Mouse (Mus musculus) granulocyte monocyte progenitor cell, adult 5-6 weeks (primary cell): ENCODE measurements at regions not wholly inside any gene's neighbourhood (a gene's known extent, or its start where the extent isn't known, plus 50 kb on each side); places are given as distances from the start of the nearest gene placed in this dataset.
A peak's percentile ranks its signal among the peaks of the same experiment; 100 is the strongest.

Experiments used
- ATAC-seq: replicated peaks from 2 replicates; pipeline ENCODE4 v1.8.0; 2016; ENCODE audit warnings: mild to moderate bottlenecking, moderate TSS enrichment, inconsistent platforms; ENCODE audit not compliant: poor library complexity, severe bottlenecking

DNA sequence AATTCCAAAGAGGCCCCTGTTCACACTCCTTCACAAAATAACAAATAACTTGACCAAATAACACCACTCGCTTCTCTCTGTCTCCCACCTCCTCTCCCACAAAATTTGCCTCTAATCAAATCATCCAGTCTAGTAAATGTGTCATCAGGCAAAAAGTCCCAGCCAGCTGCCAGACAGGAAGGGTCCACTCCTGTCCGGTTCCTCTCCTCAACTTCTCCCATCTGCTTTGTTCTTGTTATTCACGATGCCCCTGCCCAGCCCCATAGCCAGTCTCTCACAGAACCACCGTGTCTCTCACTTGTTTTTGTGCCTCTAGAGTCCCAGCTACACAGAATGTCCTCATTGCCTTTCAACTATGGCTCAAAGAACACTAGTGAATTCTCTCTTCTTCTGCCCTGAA is 53.8 kb downstream of the Ch25h start:
- ATAC-seq, result no peak

DNA sequence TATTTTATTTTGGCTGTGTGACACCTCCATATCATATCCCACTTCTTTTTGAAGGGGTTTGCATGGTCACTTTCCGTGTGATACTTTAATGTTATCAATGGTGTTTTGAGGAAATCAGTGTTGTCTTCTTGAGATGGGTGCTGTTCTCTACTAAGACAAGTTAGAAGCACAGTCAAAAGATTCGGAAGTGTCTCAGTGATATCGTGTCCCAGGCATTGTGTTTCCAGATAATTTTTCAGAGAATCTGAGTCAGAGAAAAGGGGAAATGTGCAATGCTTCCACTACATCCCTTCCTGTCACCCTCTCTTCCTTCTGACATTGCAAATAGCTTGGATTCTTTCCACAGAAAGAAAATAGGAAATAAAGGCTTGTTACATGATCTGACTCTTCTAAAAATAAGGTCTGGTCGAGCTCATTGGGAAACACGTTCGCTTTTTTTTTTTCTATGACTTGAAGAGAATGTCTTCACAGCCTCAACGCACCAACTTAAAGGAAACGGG is 54.6 kb downstream of the Ch25h start:
- peak; percentile 48 for ATAC-seq

DNA sequence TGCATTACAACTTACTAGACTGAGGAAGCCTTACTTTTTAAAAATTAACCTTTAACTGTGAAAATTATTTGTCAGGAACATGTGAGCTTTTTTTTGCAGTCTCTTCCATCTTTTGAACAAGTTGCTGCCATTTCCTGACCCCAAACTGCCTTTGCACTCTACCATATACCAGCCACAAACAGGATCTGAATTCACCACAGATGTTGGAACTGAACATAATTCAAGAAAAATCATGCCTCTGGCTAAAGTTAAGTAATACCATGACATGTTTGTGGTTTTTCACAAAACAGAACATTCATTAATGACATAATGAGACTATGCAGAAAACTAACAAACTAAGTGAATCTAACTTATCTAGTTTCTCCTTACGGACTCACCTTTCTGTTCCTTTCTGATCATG is 67.8 kb downstream of the Ch25h start:
- ATAC-seq, result peak; percentile 48

- no peak for ATAC-seq
Measured at GRCm38 (mm10) chr19:34406710-34407109, 68.3 kb downstream of the Ch25h start.

DNA sequence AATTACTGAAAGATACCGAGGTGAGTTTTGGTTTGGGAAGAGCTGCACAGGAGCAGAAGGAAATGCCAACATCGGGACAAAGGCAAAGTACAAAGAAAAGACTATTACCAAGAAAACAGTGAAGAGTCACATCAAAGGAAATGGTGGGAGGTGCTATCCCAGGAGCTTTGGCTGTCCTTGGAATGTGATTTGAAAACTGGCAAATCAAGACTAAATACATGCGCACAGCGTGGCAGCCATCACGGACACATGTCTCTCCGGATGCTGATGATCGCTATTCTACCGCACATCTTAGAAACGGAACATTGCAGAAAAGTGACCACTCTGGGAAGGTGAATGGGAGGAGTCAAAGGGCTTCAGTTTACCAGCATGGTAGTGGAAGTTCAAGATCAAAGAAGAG is 78.7 kb downstream of the Ch25h start:
- no peak for ATAC-seq

DNA sequence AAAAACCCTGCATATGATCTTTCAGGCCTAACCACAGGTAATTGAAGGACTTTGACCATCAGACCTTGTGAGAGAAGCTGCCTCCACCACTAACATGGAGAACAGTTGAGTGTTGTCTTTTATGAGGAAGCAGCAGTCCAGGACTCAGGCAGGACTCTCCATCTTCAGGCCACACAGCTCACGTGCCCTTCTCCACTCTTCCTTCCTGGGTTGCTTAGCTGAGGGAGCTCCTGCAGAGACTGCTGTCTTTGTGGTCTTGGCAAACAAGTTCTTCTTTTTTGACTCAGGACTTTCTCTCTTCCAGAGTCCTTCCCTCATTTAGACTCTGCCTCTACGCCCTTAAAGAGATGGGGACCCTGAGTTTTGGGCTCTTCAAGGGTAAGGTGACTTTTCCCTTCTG is 85.0 kb downstream of the Ch25h start:
- ATAC-seq, result peak; percentile 98

- ATAC-seq, result no peak; the same call in 1 of the 2 replicates
Measured at GRCm38 (mm10) chr19:34382551-34382950, 92.1 kb downstream of the Fas start.
